Mouse (Mus musculus): Measurements from ENCODE around the gene Adi1. TPM values are rescaled to one million over a fixed set of nuclear protein-coding genes. Genes with fewer than 3 reads are reported as not detected.

The Adi1 gene
- polyA plus RNA-seq, 1 experiment: 41.7 TPM

DNA sequence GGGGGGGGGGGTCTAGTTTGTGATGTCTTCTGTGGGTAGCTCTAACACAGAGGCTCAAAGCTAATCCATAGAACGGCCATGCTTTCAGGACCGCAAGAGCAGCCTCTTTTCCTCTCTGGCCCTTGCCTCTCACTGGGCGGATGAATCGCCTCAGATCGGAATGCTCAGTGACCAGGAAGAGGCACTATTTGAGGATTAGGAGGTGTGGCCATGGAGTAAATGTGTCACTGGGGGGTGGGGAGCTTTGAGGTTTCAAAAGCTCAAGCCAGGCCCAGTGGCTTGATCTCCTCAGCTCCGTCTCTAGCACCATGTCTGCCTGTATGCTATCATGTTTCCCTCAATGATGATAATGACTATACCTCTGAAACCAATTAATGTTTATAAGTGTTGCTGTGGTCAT is 14.0 kb downstream of the Adi1 start:
- H3K4me1 ChIP-seq (ENCODE audit: control insufficient read depth, insufficient read depth, low read length): peaks cover 8% of the 10 kb centered on the region; the same call in 1 of the 2 replicates
- no peak overlapping the region for H3K4me3 ChIP-seq (ENCODE audit: insufficient read depth, low read length)
- no peak for TF ChIP-seq CTCF (IDR thresholded peaks at IDR 0.05; ENCODE audit: extremely low read depth, insufficient read depth, low read length)
- TF ChIP-seq POLR2A (IDR thresholded peaks at IDR 0.05; ENCODE audit: extremely low read depth, insufficient read depth, low read length): no peak
- no peak overlapping the region for H3K27ac ChIP-seq (ENCODE audit: insufficient read depth, low read length)

DNA sequence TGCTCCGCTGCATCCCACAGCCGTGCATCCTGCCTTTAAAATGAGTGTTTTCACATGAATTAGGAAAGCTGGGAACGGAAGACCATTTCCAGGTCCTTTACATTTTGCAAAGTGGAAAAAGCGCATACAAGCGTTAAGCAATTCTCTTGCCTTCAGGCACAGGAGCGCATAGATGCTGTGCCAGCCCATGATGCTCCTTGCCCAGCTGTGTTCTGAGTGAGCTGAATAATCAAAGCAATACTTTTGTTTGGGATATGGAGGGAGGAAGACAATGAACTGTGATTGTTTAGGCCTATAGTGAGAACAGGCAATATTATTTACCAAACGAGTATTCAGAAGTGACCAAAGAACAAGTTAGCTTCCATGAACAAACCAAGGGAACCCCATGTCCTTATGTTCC is 15.7 kb downstream of the Adi1 start:
- Histone ChIP-seq H3K27ac (ENCODE audit: insufficient read depth, low read length) (peak overlapping the region; percentile 84), H3K4me1 (ENCODE audit: control insufficient read depth, insufficient read depth, low read length) (peaks cover 3% of the 10 kb centered on the region; the same call in 1 of the 2 replicates), H3K4me3 (ENCODE audit: insufficient read depth, low read length) (no peak overlapping the region)
- no peak for TF ChIP-seq POLR2A (IDR thresholded peaks at IDR 0.05; ENCODE audit: extremely low read depth, insufficient read depth, low read length)
- TF ChIP-seq CTCF (IDR thresholded peaks at IDR 0.05; ENCODE audit: extremely low read depth, insufficient read depth, low read length): no peak

DNA sequence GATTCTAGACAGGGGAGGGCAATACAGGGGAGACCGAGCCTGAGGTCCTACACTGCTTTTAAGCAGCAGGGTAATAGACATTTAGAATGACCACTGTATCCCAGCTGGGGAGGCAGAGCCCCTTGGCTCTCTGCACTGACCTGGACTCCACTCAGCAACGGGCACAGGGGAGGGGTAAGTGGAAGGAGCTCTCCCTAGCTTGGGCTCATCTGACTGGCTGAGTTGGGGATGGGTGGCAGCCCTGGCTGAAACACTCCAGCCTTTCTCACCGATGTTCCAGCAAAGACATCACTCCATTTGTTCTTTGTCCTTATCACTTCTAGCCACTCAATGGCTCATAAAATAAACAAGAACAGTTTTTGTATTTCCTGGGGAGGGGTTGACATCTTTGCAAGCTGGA is 18.7 kb downstream of the Adi1 start:
- peaks cover 6% of the 10 kb centered on the region for H3K4me1 ChIP-seq (ENCODE audit: control insufficient read depth, insufficient read depth, low read length)
- no peak for TF ChIP-seq CTCF (IDR thresholded peaks at IDR 0.05; ENCODE audit: extremely low read depth, insufficient read depth, low read length)
- TF ChIP-seq POLR2A (IDR thresholded peaks at IDR 0.05; ENCODE audit: extremely low read depth, insufficient read depth, low read length): no peak
- H3K4me3 ChIP-seq (ENCODE audit: insufficient read depth, low read length): no peak overlapping the region
- 0 out of 2 replicates have a peak overlapping the region, but pooled peaks have one; percentile 16 for H3K27ac ChIP-seq (ENCODE audit: insufficient read depth, low read length)

DNA sequence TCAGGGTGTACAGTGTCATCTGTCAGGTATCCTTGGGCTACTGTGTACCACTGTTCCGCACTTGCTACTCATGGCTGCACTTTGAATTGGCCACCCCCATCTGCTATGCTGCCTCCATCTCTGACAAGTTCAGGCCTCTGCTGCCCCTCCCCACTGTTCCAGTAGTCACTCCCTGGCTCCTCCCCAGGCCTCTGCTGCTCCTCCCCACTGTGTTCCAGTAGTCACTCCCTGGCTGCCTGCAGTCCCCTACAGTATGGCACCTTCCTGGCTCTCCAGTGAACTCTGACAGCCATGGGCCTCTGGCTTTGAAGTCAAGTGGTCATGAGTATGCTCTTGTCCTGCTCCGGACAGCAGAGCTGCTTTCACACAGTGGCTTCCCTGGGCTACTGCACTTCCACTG is 19.2 kb downstream of the Adi1 start:
- Histone ChIP-seq H3K27ac (ENCODE audit: insufficient read depth, low read length) (peak overlapping the region; percentile 16), H3K4me3 (ENCODE audit: insufficient read depth, low read length) (no peak overlapping the region), H3K4me1 (ENCODE audit: control insufficient read depth, insufficient read depth, low read length) (peaks cover 6% of the 10 kb centered on the region)
- no peak for TF ChIP-seq POLR2A (IDR thresholded peaks at IDR 0.05; ENCODE audit: extremely low read depth, insufficient read depth, low read length)
- no peak for TF ChIP-seq CTCF (IDR thresholded peaks at IDR 0.05; ENCODE audit: extremely low read depth, insufficient read depth, low read length)

DNA sequence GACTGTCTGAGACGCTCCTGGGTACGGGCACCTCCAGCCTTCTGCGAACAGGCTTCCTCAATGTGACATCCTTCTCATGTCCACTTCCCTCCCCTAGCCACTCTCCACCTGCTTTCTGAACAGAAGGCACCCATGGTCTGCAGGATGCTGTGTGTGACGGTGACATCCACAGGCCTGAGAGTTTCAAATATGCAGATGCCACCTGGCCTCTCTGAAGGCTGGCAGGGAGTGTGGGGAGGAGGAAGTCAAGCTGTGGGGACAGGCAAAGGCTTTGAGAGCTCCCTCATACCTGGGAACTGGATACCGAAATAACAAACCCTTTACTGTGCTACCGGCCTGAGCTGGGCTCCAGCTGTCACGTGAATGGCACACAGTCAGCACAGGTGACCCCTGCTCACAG is 19.7 kb downstream of the Adi1 start:
- Histone ChIP-seq H3K4me1 (ENCODE audit: control insufficient read depth, insufficient read depth, low read length) (peaks cover 6% of the 10 kb centered on the region), H3K4me3 (ENCODE audit: insufficient read depth, low read length) (no peak overlapping the region), H3K27ac (ENCODE audit: insufficient read depth, low read length) (peak overlapping the region; percentile 16)
- TF ChIP-seq CTCF (IDR thresholded peaks at IDR 0.05; ENCODE audit: extremely low read depth, insufficient read depth, low read length) (no peak), POLR2A (IDR thresholded peaks at IDR 0.05; ENCODE audit: extremely low read depth, insufficient read depth, low read length) (no peak)

DNA sequence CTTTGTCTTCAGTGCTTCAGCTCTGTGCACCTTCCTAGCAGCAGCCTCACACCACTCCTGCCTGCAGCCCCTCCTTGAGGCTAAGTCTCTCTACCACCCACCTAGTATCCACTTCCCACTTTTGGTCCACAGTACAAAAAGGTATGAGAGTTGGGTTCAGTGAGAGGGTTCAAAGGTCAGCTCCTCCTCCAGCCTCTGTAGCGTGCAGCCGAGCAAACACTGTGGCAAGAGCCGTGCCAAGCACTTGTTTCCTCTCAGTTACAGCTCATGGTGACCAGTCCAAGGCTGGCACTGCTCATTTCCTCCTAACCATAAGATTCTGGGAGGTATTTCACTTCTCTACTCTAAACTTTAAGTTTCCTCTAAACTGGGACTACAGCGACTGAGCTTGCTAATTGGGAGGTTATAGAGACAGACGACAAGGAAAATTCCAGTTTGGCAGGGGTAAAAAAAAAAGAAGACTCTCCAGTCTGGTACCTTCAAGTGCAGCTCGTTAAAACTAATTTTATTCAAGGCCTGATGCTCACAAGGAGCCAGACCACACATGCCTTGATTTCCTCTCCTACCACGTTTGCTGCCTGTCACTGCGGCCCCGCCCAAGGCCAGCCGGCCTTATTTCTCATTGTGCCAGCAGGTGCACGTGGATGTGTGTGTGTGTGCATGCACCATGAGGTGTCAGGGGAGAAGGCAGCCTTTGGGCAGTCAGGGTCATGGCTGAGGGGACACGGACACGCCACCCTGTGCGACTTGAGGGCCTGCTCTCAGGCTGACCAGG is 23.0 kb downstream of the Adi1 start:
- TF ChIP-seq CTCF (IDR thresholded peaks at IDR 0.05; ENCODE audit: extremely low read depth, insufficient read depth, low read length): no peak
- no peak for TF ChIP-seq POLR2A (IDR thresholded peaks at IDR 0.05; ENCODE audit: extremely low read depth, insufficient read depth, low read length)
- H3K27ac ChIP-seq (ENCODE audit: insufficient read depth, low read length): peak overlapping the region; percentile 65
- peaks cover 10% of the 10 kb centered on the region for H3K4me1 ChIP-seq (ENCODE audit: control insufficient read depth, insufficient read depth, low read length)
- no peak overlapping the region for H3K4me3 ChIP-seq (ENCODE audit: insufficient read depth, low read length)

DNA sequence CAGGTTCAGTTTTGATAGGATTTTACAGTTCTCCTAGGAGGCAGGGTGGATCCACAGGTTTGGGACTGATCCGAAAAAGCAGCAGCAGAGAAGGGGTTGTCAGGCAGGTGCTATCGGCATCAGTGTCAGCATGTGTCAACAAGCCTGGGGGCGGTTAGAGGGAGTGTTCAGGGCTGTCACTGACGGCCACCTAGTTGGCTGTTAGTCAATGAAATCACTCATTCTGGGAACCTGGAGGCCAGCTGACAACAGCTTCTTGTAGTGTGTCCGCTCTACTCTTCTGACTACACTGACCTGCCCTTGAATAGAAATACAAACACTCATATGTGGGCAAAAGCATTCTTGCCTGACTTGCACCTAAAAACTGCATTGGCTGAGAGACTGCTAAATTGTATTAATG is 24.1 kb downstream of the Adi1 start:
- peaks cover 10% of the 10 kb centered on the region for H3K4me1 ChIP-seq (ENCODE audit: control insufficient read depth, insufficient read depth, low read length)
- H3K4me3 ChIP-seq (ENCODE audit: insufficient read depth, low read length): no peak overlapping the region
- peak overlapping the region; percentile 22; the same call in 1 of the 2 replicates for H3K27ac ChIP-seq (ENCODE audit: insufficient read depth, low read length)
- TF ChIP-seq CTCF (IDR thresholded peaks at IDR 0.05; ENCODE audit: extremely low read depth, insufficient read depth, low read length) (no peak), POLR2A (IDR thresholded peaks at IDR 0.05; ENCODE audit: extremely low read depth, insufficient read depth, low read length) (no peak)

DNA sequence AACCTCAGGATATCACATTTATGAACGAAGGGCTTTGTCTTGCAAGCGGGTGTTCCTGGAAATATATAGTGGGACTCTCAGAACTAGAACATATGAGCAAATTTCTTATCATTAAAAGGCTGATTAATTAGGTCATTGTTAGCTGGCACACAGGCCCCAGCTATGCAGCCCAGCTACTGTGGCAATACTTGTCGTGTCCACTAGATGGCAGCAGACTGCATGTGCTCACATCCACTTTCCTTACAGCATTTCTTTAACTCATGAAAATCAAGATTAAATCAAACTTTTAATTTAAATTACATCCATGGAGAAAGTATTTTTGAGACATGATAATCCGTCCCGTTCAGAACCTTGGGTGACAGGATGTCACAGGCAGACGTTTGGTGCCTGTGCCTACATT is 24.6 kb downstream of the Adi1 start:
- no peak overlapping the region for H3K4me3 ChIP-seq (ENCODE audit: insufficient read depth, low read length)

DNA sequence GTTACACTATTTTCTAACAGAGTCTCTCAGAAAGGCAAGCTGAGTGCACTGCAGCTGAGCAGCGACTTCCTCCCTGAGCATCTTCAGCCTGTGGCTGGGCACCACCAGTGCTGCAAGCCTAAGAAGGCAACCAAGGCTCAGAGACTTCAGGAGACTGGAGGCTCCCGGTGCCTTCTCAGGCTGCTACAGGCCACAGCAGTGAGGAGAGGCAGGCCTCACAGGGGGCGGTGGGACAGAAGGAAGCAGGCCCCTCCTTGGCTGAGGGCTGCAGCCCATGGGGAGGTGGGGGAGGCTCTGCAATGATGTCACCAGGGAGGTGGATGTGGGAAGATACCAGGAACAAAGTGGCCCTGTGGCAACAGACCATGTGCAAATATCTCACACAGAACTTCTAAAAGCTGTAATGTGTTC is 25.1 kb downstream of the Adi1 start:
- TF ChIP-seq POLR2A (IDR thresholded peaks at IDR 0.05; ENCODE audit: extremely low read depth, insufficient read depth, low read length) (no peak), CTCF (IDR thresholded peaks at IDR 0.05; ENCODE audit: extremely low read depth, insufficient read depth, low read length) (no peak)
- Histone ChIP-seq H3K4me3 (ENCODE audit: insufficient read depth, low read length) (no peak overlapping the region), H3K27ac (ENCODE audit: insufficient read depth, low read length) (peak overlapping the region; percentile 74), H3K4me1 (ENCODE audit: control insufficient read depth, insufficient read depth, low read length) (peaks cover 13% of the 10 kb centered on the region)

More for the DNA sequence above, 24.6 kb downstream of the Adi1 start:
- H3K4me1 ChIP-seq (ENCODE audit: control insufficient read depth, insufficient read depth, low read length): peaks cover 12% of the 10 kb centered on the region
- TF ChIP-seq CTCF (IDR thresholded peaks at IDR 0.05; ENCODE audit: extremely low read depth, insufficient read depth, low read length): peak; percentile 89
- TF ChIP-seq POLR2A (IDR thresholded peaks at IDR 0.05; ENCODE audit: extremely low read depth, insufficient read depth, low read length): no peak
- peak overlapping the region; percentile 74 for H3K27ac ChIP-seq (ENCODE audit: insufficient read depth, low read length)

DNA sequence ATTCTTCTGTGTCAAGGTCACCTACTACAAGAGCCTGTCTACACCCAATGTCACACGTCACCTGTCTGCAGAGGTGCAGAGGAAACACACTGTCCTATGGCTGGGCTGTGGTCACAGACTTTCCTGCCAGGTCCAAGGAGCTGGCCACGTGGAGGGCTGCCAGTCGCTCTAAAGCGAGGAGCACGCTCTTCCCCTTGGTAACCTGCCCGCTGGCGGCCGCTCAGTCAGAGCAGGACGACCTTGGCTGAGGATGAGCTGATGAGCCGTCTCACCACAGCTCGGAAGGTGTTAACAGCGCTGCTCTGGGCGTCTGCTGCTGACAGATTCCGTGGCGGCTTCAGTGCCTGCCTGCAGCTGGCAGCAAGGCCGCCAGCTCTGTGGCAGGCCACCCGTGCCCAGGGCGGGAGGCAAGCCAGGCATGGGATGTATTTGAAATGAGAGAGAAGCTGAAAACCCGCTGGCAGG is 25.6 kb downstream of the Adi1 start:
- Histone ChIP-seq H3K4me1 (ENCODE audit: control insufficient read depth, insufficient read depth, low read length) (peaks cover 13% of the 10 kb centered on the region), H3K4me3 (ENCODE audit: insufficient read depth, low read length) (no peak overlapping the region), H3K27ac (ENCODE audit: insufficient read depth, low read length) (peak overlapping the region; percentile 74)
- TF ChIP-seq CTCF (IDR thresholded peaks at IDR 0.05; ENCODE audit: extremely low read depth, insufficient read depth, low read length): no peak

Data from cortical plate, adult 2 months (tissue).